Mouse (Mus musculus) activated CD4-positive, CD25-positive, alpha-beta regulatory T cell, adult 4 months (primary cell): ENCODE results near the gene Il18. TPM values are rescaled to one million over a fixed set of nuclear protein-coding genes. Genes with fewer than 3 reads are reported as not detected.

Experiments used
- ATAC-seq: one replicate; pipeline ENCODE4 v1.8.0; 2017
- polyA plus RNA-seq, 2 experiments: library from polyadenylated mRNA; unstranded; fragments of 100-300 nt; shearing (Covaris generic); gene quantifications; one replicate each; pipeline ENCODE4 v1.2.1; 2017

Gene Il18
- polyA plus RNA-seq, 2 experiments from 2014 or later = 3.4 to 3.9 TPM

DNA sequence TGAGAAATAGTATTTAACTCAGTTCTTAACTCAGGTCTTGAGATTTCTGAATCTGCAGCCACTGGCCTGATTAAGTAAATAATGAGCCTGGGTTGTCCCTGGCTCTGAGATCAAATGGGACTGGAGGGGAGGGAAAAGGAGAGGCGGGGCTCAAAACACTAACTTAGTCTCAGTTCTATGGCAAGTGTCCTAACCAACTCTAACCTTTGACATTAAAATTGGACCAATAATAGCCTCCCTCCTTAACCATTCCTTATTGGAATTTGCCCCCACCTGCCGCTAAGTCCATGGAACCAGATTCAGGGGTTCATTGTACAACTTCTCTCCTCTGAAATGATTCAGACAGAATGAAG is 443 bp downstream of the Il18 start, which contains the start of gene Bco2:
Gene Bco2 (minus strand): TSS at position 88 of the 353 bp plus-strand sequence.
- no peak for ATAC-seq

- no peak for ATAC-seq
Observed at GRCm38 (mm10) chr9:50561145-50561917, 6.7 kb downstream of the Il18 start, which contains the start of gene Tex12. Tex12 (minus strand) TSS chr9:50561325.

GRCm38 (mm10) chr9:50561918-50562360 is 7.3 kb downstream of the Il18 start:
- no peak for ATAC-seq

GRCm38 (mm10) chr9:50565173-50565572 is 10.5 kb downstream of the Il18 start:
- ATAC-seq = no peak

- ATAC-seq = no peak
Observed at GRCm38 (mm10) chr9:50565940-50566339, 11.3 kb downstream of the Il18 start.

DNA sequence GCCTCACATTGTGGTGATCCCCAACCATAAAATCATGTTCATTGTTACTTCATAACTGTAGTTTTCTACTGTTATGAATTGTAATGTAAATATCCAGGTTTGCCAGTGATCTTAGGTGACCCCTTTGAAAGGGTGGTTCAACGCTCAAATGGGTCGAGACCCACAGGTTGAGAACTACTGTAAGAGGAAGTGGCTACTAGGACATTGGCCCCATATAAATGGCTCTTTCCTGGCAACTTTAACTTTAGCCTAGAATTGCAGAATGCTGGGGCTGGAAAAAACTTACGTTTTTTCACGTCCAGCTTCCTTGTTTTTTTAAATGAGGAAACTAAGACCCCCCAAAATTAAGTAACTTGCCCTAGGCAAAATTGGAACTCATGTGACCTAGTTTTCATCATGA is 12.7 kb downstream of the Il18 start:
- no peak for ATAC-seq

- no peak for ATAC-seq
Observed at GRCm38 (mm10) chr9:50567881-50568280, 13.3 kb downstream of the Il18 start.

DNA sequence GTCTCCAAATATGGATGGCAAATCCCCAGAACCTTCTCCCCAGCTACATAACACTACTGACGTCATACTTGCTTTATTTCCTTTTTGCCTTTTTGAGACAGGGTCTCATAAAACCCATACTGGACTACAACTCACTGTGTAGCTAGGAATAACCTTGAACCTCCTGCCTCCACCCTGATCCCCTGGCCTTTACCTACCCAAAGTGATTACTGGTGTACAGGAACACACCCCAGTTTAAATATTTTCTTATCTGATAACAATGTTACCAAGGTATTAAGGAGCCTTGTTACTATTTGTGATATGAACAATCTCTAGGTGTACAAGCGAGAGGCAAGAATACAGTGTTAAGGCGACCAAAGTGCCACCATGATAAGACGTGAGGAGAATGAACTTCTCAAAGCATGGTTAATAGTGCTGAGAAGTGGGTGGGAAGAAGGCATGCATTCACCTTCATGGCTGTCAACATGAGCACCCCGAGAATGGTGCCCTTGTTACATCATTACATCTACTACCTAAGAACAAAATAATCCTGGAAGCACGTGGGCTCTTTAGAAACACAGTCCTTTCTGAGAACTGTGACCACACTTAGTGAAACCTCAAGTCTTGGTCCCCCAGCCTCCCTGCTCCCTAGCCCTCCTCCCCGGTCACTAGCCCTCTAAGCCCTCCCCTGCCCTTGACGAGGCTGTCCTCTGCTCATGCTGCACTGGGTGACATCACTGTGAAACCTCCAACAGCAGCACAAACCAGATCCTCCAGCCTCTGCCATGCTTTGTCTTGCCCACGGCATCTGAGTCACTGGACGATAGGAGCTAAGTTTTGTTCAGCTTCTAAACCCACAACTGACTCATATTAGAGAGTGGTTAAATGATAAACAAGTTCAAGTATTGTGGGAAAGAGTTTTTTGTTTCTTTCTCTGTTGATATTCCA is 15.2 kb downstream of the Il18 start:
- ATAC-seq = no peak

- ATAC-seq = no peak
Observed at GRCm38 (mm10) chr9:50580370-50580769, 25.7 kb downstream of the Il18 start.

GRCm38 (mm10) chr9:50585145-50585818 is 30.7 kb downstream of the Il18 start:
- no peak for ATAC-seq

DNA sequence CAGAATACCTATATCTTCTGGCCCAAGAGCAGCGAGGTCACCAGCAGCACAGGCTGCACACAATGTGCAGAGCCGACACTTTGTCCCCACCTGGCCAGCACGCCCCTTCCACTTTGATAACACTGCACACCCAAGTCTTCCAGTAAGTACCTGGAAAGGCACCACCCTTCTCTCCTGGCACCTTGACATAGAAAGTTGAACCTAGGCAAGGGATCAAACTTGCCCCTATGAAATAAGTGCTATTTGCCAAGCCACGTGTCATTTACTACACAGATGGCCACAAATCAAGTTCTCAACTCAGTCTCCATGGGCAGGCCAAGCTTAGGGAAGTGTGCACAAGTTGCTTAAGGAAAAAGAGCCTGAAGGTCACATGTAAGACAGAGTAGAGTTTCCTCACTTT is 32.3 kb downstream of the Il18 start:
- no peak for ATAC-seq

GRCm38 (mm10) chr9:50590856-50591518 is 36.4 kb downstream of the Il18 start:
- ATAC-seq = peak; percentile 64

DNA sequence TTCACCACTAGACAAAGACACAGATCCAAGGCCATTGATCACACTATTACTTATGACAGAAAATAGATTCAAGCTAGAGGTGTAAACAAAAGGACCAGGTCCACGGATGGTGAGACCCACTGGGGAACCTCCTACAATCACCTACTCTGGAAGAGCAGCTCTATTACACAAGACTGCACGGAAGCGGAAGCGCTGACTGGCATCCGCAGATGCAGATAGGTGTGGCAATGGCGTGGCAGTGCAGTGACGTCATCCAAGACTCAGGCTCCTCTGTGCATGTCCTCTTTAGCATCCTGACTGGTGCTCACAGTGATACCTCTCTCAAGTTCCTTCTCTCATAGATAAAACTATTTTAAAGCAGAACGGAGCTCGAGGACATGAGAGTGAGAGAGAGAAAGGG is 38.3 kb downstream of the Il18 start:
- no peak for ATAC-seq

GRCm38 (mm10) chr9:50593544-50593943 is 38.9 kb downstream of the Il18 start:
- ATAC-seq = no peak

DNA sequence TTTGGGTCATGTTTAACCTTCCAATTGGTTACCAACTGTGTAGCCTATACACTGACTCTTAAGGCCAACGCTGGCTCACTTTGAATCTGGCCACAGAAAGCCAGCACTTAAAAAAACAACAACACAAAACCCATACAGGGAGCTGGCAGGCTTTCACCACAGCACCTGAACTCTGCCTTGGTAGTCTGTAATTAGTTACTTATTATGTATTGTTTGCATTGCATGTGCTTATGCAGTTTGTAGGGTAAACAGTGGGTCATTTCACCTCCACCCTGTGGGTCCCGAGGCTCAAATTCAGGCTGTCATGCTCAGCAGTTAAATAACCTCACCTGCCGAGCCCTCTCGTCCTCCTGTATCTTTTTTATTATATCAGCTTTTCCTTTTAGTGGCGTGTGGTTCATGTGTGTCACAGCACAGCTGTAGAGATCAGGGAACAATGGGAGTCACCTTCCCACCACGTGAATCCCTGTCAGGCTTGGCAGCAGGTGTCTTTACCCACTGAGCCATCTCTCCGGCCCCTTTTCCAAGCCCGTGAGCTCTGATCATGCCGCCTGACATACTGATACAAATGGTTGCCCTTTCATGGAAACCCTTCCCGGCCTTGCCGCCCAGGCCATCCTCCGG is 40.3 kb downstream of the Il18 start:
- ATAC-seq = no peak

GRCm38 (mm10) chr9:50596973-50597372 is 42.3 kb downstream of the Il18 start:
- no peak for ATAC-seq

DNA sequence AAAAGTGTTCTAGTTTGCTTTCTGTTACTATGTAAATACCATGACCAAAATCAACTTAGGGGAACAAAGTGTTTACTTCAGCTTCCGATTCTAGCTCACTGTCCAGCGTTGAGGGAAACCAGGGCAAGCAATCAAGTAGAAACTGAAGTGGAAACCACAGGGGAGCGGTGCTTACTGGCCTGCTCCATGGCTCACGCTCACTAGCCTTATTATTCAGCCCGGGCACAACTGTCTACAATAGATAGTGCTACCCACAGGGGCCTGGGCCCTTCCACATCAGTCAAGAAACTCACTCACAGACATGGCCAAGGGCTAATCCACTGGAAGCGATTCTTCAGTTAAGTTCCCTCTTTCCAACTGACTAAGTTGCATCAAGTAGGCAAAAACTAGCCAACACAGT is 46.9 kb downstream of the Il18 start:
- no peak for ATAC-seq

DNA sequence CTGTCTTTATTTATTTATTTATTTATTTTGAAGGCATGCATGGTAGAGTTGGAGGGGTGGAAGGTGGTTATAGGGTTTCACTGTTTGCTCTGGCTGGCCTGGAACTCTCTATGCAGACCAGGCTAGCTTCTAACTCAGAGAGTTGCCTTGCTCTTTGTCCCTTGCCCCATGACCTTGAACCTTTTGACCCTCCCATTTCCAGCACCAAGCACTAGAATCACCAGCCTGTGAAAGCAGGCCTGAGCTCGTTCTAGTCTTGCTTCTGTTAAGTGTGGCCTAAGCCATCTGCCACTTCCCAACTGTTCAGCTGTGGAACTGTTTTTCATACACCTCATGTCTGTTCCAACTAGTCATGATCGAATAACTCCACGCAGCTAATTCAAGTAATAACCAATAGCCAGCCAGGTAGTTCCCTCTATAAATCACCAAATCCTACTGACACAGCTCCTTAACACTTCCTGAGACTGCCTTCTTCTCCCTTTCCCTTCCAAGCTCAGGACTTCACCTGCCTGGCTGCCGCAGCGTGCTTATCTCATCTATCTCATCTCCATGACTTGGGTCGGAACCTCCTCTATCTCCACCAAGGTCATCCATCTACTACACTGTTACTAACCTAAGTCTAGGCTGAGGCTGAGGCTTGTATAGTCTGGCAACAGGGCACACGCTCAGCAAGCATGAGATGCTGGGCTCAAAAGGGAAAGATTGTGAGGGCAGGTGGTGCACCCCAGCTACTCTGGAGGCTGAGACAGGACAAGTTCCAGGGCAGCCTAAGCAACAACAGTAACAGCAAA is 47.6 kb downstream of the Il18 start:
- no peak for ATAC-seq

- ATAC-seq = peak; percentile 98
Observed at GRCm38 (mm10) chr9:50603189-50603997, 48.8 kb downstream of the Il18 start, which contains the start of the genes Sdhd and Timm8b. Sdhd (minus strand) TSS chr9:50603812. Timm8b (plus strand) TSS chr9:50603910.

GRCm38 (mm10) chr9:50603998-50604324 is 49.3 kb downstream of the Il18 start:
- ATAC-seq = peak; percentile 44
